Mouse (Mus musculus) erythroid progenitor cell, adult 5-6 weeks (primary cell): ENCODE data around the gene Psmc3. TPM values are rescaled to one million over a fixed set of nuclear protein-coding genes. Genes with fewer than 3 reads are reported as not detected.
"Not testable (repeated sequence)": the region's sequence is repeated elsewhere in the genome, so short reads cannot be mapped to it uniquely, and the experiment has no call there.

Source experiments
- ATAC-seq: replicated peaks from 2 replicates; pipeline ENCODE4 v1.8.0; 2016; ENCODE audit warnings: moderate number of reproducible peaks, mild to moderate bottlenecking, moderate TSS enrichment, inconsistent platforms; ENCODE audit not compliant: poor library complexity, low FRiP score, severe bottlenecking
- total RNA-seq, 2 experiments: library from RNA; stranded (forward) in 1 of 2; stranded (reverse) in 1 of 2; fragments of 150-400 nt in 1 of 2; fragments of 186-747, 209-891 nt in 1 of 2; gene quantifications; 2 replicates each; pipeline versions ENCODE4 v1.2.3 to v1.2.4; 2015 to 2017; ENCODE audit warnings: low replicate concordance in 2 of 2

Psmc3 gene
- total RNA-seq, 2 experiments from 2014 or later = 56.2 to 101 TPM

DNA sequence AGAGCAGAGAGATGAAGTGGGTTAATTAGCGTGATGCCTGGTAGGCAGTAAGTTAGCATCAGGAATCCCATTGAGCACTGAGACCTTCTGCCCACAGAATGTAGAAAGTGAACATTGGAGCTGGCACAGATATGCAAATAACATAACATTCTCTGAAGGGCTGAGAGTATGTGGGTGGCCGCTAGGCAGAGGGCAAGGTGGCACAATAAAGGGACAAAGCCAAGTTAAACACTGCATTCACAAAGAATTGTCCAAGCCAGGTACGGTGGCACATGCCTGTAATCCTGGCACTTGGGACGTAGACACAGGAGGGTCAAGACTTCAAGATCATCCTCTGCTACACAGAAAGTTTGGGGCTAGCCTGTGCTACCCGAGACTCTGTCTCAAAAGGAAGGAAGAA is 55.4 kb downstream of the Psmc3 start:
- no peak for ATAC-seq

DNA sequence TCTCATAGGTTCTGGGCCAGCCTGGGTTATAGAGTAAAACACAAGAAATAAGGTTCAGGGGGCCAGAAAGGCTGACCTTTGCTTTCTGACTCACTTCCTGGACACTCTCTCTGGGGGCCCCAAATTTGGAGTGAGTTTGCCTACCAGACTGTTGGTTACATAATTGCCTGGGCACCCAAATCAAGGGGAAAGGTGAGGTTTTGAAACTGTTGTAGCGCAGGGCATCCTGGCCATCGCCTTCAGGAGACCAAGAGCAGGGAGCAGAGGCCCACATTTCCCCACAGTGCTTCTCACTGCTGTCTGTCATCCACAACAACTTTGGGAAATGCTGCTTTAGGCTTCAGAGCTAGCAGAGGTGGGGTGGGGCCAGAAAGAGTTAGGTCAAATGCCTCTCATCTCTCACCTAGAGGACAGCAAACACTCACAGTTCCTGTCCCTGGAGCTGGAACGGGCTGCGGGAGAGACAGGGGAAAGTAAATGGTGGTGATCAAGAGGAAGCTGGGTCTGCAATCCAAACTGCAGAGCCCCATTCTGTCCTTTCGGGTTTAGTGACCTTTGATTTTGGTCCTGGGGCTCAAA is 56.1 kb downstream of the Psmc3 start:
- no peak for ATAC-seq

DNA sequence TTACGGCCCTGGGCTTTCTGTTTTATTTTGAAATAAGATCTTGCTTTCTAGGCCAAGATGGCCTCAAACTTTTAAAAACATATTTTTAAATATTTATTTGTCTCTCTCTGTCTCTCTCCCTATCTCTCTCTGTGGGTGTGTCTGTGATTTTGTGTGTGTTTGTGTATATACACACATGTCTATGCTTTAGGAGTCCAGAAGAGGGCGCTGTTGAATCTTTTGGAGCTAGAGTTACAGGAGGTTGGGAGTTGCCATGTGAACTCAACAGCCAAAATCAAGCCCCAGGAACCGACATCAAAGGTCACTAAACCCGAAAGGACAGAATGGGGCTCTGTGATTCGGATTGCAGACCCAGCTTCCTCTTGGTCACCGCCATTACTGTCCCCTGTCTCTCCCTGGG is 56.6 kb downstream of the Psmc3 start:
- no peak for ATAC-seq

DNA sequence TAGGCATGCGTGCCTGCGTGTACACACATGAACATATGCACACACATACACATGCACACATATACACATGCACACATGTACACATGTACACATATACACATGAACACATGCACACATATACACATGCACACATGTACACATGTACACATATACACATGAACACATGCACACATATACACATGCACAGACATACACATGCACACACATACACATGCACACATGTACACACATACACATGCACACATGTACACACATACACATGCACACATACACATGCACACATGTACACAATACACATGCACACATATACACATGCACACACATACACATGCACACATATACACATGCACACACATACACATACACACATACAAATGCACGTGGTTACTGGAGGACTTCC is 58.0 kb downstream of the Psmc3 start:
- not testable (repeated sequence) for ATAC-seq

DNA sequence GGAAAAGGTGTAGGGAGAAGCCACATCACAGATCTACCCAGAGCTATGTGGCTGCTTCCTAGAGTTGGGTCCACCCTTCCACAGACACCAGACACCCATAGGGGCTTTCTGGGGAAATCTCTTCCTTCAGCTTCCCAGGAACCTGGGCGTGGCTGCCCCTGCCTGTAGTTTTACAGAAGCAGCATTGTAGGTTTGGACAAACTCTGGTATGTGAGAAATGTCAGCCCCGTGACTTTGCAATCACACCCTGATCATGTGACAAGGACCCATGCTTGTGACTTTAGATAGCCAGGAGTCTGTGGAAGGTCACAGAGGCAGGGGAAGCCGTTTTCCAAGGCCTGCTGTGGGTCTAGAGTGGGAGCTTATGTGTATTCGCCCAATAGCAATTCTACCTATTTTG is 58.7 kb downstream of the Psmc3 start:
- ATAC-seq = no peak

DNA sequence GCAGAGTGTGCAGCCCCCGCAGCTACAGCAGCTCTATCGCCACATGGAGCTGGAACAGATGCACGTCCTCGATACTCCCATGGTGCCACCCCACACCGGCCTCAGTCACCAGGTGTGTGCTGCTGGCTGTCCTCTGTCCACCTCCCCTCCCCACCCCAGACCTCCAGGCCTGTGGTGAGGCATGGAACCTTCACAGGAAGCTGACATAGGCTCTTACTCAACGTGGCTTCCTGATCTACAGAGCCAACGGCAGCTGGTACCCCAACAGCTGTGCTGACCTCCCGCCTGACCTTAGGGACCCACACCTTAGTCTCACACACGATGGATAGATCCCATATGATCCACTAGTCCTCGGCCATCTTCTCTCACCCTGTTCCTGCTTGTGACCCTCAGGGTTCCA is 59.5 kb downstream of the Psmc3 start:
- no peak for ATAC-seq

DNA sequence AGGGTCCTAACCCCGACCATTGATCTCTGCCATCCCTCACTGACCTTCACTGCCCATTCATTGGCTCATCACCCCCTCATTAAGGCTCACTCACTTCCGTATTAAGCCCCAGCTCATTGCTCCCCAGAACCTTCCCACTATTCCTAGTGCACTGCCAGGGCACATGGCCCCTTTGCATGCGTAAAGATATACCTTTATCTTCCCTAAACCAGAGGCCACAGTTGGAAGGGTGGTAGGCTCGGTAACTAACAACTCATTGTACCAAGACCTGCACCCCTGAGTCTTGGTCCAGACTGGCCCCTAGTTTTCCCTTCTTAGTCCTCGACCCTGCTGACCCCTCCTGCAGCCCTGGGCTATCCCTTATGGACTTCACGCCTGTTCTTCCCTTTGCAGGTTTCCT is 60.0 kb downstream of the Psmc3 start:
- no peak for ATAC-seq

DNA sequence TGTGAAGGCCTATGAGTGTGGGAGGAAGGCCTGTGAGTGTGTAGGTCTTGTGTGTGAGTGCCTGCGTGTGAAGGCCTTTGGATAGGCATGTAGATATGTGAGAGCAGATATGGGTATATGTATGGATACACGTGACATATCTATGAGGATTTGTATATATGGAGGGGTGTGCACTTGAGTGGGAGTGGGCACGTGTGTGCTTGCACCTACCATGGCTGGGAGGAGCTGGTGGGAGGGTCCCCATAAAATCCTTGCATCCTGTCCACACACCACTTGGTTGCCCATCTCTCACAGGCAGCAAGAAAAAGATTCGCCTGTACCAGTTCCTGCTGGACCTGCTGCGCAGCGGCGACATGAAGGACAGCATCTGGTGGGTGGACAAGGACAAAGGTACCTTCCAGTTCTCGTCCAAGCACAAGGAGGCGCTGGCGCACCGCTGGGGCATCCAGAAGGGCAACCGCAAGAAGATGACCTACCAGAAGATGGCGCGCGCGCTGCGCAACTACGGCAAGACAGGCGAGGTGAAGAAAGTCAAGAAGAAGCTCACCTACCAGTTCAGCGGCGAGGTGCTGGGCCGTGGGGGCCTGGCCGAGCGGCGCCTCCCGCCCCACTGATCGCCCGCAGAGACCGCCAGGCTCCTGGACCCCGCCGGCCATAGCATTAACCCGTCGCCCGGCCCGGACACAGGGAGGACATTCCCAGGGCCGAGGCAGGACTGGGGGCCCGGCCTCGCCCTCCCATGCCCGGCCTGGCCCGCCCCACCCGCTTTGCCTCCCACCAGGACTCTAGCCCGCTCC is 61.2 kb downstream of the Psmc3 start:
- ATAC-seq = no peak

DNA sequence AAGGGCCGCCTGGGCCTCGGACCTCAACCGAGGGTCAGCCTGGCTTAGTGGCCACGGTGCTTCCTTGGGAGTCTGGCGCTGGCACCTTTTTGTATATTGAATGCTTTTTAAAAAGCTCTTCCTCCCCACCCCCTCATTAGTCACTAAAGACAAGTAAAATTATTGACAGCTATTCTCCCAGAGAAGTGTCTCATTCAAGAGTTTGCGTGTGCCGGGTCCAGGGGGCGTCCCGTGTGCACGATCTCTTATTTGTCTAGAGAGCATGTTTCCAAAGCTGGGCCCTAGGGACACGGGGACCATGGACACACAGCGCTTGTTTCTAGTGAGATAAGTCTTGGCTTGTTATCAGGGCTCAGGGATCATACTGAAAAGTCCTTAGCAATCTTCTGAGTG is 61.8 kb downstream of the Psmc3 start:
- no peak for ATAC-seq

Other genes starting within 250 kb of the Psmc3 start
- 55.3 and 63.1 TPM in 2 replicates for gene Mtch2, start 206.9 kb upstream of the Psmc3 start, total RNA-seq (2015; ENCODE audit: low replicate concordance)
- gene Mtch2, start 206.9 kb upstream of the Psmc3 start, total RNA-seq (2017; ENCODE audit: low replicate concordance) = 50.0 and 56.9 TPM in 2 replicates
- gene C1qtnf4, start 168.1 kb upstream of the Psmc3 start, total RNA-seq (2015; ENCODE audit: low replicate concordance) = not detected in 2 replicates
- not detected in 2 replicates for gene C1qtnf4, start 168.1 kb upstream of the Psmc3 start, total RNA-seq (2017; ENCODE audit: low replicate concordance)
- gene Kbtbd4, start 149.3 kb upstream of the Psmc3 start, total RNA-seq (2015; ENCODE audit: low replicate concordance) = 9.0 and 11.3 TPM in 2 replicates
- gene Kbtbd4, start 149.3 kb upstream of the Psmc3 start, total RNA-seq (2017; ENCODE audit: low replicate concordance) = 6.2 and 8.1 TPM in 2 replicates
- gene Ndufs3, start 149.2 kb upstream of the Psmc3 start, total RNA-seq (2015; ENCODE audit: low replicate concordance) = 54.1 and 60.9 TPM in 2 replicates
- gene Ndufs3, start 149.2 kb upstream of the Psmc3 start, total RNA-seq (2017; ENCODE audit: low replicate concordance) = 19.4 and 20.4 TPM in 2 replicates
- gene Celf1, start 113.6 kb upstream of the Psmc3 start, total RNA-seq (2015; ENCODE audit: low replicate concordance) = 96.6 and 114 TPM in 2 replicates
- 117 and 119 TPM in 2 replicates for gene Celf1, start 113.6 kb upstream of the Psmc3 start, total RNA-seq (2017; ENCODE audit: low replicate concordance)
- gene Rapsn, start 18.4 kb upstream of the Psmc3 start, total RNA-seq (2015; ENCODE audit: low replicate concordance) = not detected in 2 replicates
- gene Rapsn, start 18.4 kb upstream of the Psmc3 start, total RNA-seq (2017; ENCODE audit: low replicate concordance) = 1.7 TPM in 1 of 2 replicates, not detected in the other
- gene Slc39a13, start 16.4 kb downstream of the Psmc3 start, total RNA-seq (2015; ENCODE audit: low replicate concordance) = 3.8 and 11.2 TPM in 2 replicates
- 0.26 and 0.83 TPM in 2 replicates for gene Slc39a13, start 16.4 kb downstream of the Psmc3 start, total RNA-seq (2017; ENCODE audit: low replicate concordance)
- gene Spi1, start 28.4 kb downstream of the Psmc3 start, total RNA-seq (2015; ENCODE audit: low replicate concordance) = 37.8 and 54.1 TPM in 2 replicates
- gene Spi1, start 28.4 kb downstream of the Psmc3 start, total RNA-seq (2017; ENCODE audit: low replicate concordance) = 21.9 and 31.9 TPM in 2 replicates
- not detected in 2 replicates for gene Mybpc3, start 64.1 kb downstream of the Psmc3 start, total RNA-seq (2015; ENCODE audit: low replicate concordance)
- gene Mybpc3, start 64.1 kb downstream of the Psmc3 start, total RNA-seq (2017; ENCODE audit: low replicate concordance) = not detected in 2 replicates
- gene Madd, start 129.8 kb downstream of the Psmc3 start, total RNA-seq (2015; ENCODE audit: low replicate concordance) = 10.9 and 16.2 TPM in 2 replicates
- 14.9 and 16.2 TPM in 2 replicates for gene Madd, start 129.8 kb downstream of the Psmc3 start, total RNA-seq (2017; ENCODE audit: low replicate concordance)
- 2.5 and 4.6 TPM in 2 replicates for gene Nr1h3, start 148.8 kb downstream of the Psmc3 start, total RNA-seq (2015; ENCODE audit: low replicate concordance)
- 1.4 TPM in 1 of 2 replicates, not detected in the other for gene Nr1h3, start 148.8 kb downstream of the Psmc3 start, total RNA-seq (2017; ENCODE audit: low replicate concordance)
- gene Acp2, start 148.9 kb downstream of the Psmc3 start, total RNA-seq (2015; ENCODE audit: low replicate concordance) = 6.7 and 7.2 TPM in 2 replicates
- gene Acp2, start 148.9 kb downstream of the Psmc3 start, total RNA-seq (2017; ENCODE audit: low replicate concordance) = 1.7 and 5.5 TPM in 2 replicates
- gene Ddb2, start 183.0 kb downstream of the Psmc3 start, total RNA-seq (2015; ENCODE audit: low replicate concordance) = 9.0 and 9.6 TPM in 2 replicates
- gene Ddb2, start 183.0 kb downstream of the Psmc3 start, total RNA-seq (2017; ENCODE audit: low replicate concordance) = 4.6 and 7.6 TPM in 2 replicates
- gene Pacsin3, start 201.9 kb downstream of the Psmc3 start, total RNA-seq (2015; ENCODE audit: low replicate concordance) = not detected in 2 replicates
- gene Pacsin3, start 201.9 kb downstream of the Psmc3 start, total RNA-seq (2017; ENCODE audit: low replicate concordance) = not detected in 2 replicates
- gene Arfgap2, start 211.0 kb downstream of the Psmc3 start, total RNA-seq (2015; ENCODE audit: low replicate concordance) = 27.2 and 31.7 TPM in 2 replicates
- 19.1 and 44.0 TPM in 2 replicates for gene Arfgap2, start 211.0 kb downstream of the Psmc3 start, total RNA-seq (2017; ENCODE audit: low replicate concordance)